Mouse (Mus musculus) heart, postnatal 0 days (tissue): ENCODE measurements at regions not wholly inside any gene's neighbourhood (a gene's known extent, or its start where the extent isn't known, plus 50 kb on each side); places are given as distances from the start of the nearest gene placed in this dataset.

Experiments used
- ATAC-seq: fragments of 200-750 bp; cut with Nextera tagmentation; 2 replicates; pipeline ENCODE4 v1.8.0; 2017; ENCODE audit warnings: low read depth, moderate number of reproducible peaks, moderate library complexity; ENCODE audit not compliant: insufficient read depth
- DNase-seq: peaks from one replicate; pipeline ENCODE4 v3.0.0-alpha.2; 2016; ENCODE audit warnings: low spot score
- H3K27ac ChIP-seq: fragments of 300-500 bp; sonication (generic); 2 replicates; pipeline ENCODE4 v1.5.1; 2014; ENCODE audit warnings: low read depth, mild to moderate bottlenecking
- H3K27me3 ChIP-seq: fragments of 300-500 bp; sonication (generic); 2 replicates; pipeline ENCODE4 v1.6.1; 2014; ENCODE audit warnings: low read length, mixed read lengths; ENCODE audit not compliant: control insufficient read depth, insufficient read depth
- H3K36me3 ChIP-seq: fragments of 300-500 bp; sonication (generic); replicated peaks from 2 replicates; pipeline ENCODE4 v1.6.1; 2014; ENCODE audit warnings: low read length, mixed read lengths; ENCODE audit not compliant: control insufficient read depth, insufficient read depth
- H3K4me1 ChIP-seq: fragments of 300-500 bp; sonication (generic); 2 replicates; pipeline ENCODE4 v1.6.1; 2014; ENCODE audit warnings: antibody characterized with exemption; ENCODE audit not compliant: control insufficient read depth, insufficient read depth
- H3K4me2 ChIP-seq: fragments of 300-500 bp; sonication (generic); 2 replicates; pipeline ENCODE4 v1.6.1; 2014; ENCODE audit warnings: low read depth, mild to moderate bottlenecking, low read length, moderate library complexity
- H3K4me3 ChIP-seq: fragments of 300-500 bp; sonication (generic); 2 replicates; pipeline ENCODE4 v1.5.1; 2014; ENCODE audit warnings: low read depth, low read length
- H3K9ac ChIP-seq: fragments of 300-500 bp; sonication (generic); replicated peaks from 2 replicates; pipeline ENCODE4 v1.6.1; 2014; ENCODE audit warnings: low read depth, low read length, mixed read lengths
- H3K9me3 ChIP-seq: fragments of 300-500 bp; sonication (generic); replicated peaks from 2 replicates; pipeline ENCODE4 v1.6.1; 2016; ENCODE audit warnings: low read length; ENCODE audit not compliant: control insufficient read depth
- CTCF ChIP-seq: IDR thresholded peaks from 2 replicates; pipeline ENCODE4 v1.5.1; 2016; ENCODE audit warnings: antibody characterized with exemption, control low read depth, low read depth
- EP300 ChIP-seq: IDR thresholded peaks from 2 replicates; pipeline ENCODE4 v1.6.1; 2016; ENCODE audit warnings: antibody characterized with exemption, low read depth
- WGBS: fragments of 180-500 bp; shearing (Covaris S2); extraction: QIAGEN DNeasy Blood & Tissue Kit; methylation state at CpG from one replicate; pipeline ENCODE4 v1.1.7; 2014; 5-methylcytosine and 5-hydroxymethylcytosine counted together

- Histone ChIP-seq H3K27ac (no peak overlapping the region), H3K4me2 (no peak overlapping the region), H3K27me3 (no peaks in the 10 kb centered on the region), H3K9me3 (no peaks in the 10 kb centered on the region), H3K36me3 (no peaks in the 10 kb centered on the region), H3K9ac (no peak overlapping the region), H3K4me3 (no peak overlapping the region), H3K4me1 (no peaks in the 10 kb centered on the region)
- WGBS, result 68% methylated on average over 2 of the region's 2 CpGs
- TF ChIP-seq CTCF (no peak), EP300 (no peak)
- no peak for ATAC-seq
- DNase-seq, result no peak
Observed at GRCm38 (mm10) chr5:58975268-58975667, 1257.5 kb downstream of the Pcdh7 start.

GRCm38 (mm10) chr5:58987754-58988153 lies 1270.0 kb downstream of the Pcdh7 start:
- H3K9ac ChIP-seq, result no peak overlapping the region
- no peak for DNase-seq
- H3K4me1 ChIP-seq, result no peaks in the 10 kb centered on the region
- H3K36me3 ChIP-seq, result no peaks in the 10 kb centered on the region
- no peak overlapping the region for H3K27ac ChIP-seq
- TF ChIP-seq CTCF (no peak), EP300 (no peak)
- 88% methylated on average over 1 of the region's 1 CpGs for WGBS
- ATAC-seq, result no peak
- no peak overlapping the region for H3K4me2 ChIP-seq
- no peaks in the 10 kb centered on the region for H3K9me3 ChIP-seq
- H3K4me3 ChIP-seq, result no peak overlapping the region
- H3K27me3 ChIP-seq, result no peaks in the 10 kb centered on the region
